Mouse (Mus musculus) CH12.LX (cell line): Measurements from ENCODE around the gene Sult5a1. TPM values are rescaled to one million over a fixed set of nuclear protein-coding genes. Genes with fewer than 3 reads are reported as not detected.

Experiments
- DNase-seq: peaks from one replicate; pipeline ENCODE4 v3.0.0-alpha.2; 2013; ENCODE audit errors: extremely low read depth
- H3K27ac ChIP-seq: 2 replicates; pipeline ENCODE4 v1.5.1; 2012; ENCODE audit warnings: low read depth, mild to moderate bottlenecking, control low read depth, moderate library complexity; ENCODE audit not compliant: insufficient read depth
- H3K27me3 ChIP-seq: replicated peaks from 2 replicates; pipeline ENCODE3; 2012; ENCODE audit warnings: inconsistent platforms
- H3K36me3 ChIP-seq, 2 experiments: replicated peaks in 1 of 2; 2 replicates each; pipeline versions ENCODE3 to v1.6.1; 2012; ENCODE audit warnings: inconsistent platforms in 1 of 2, low read length in 1 of 2, mild to moderate bottlenecking in 1 of 2, mixed read lengths in 1 of 2, moderate library complexity in 1 of 2; ENCODE audit not compliant: control insufficient read depth in 1 of 2, insufficient read depth in 1 of 2
- H3K4me1 ChIP-seq, 2 experiments: 2 replicates each; pipeline ENCODE4 v1.6.1; 2012; ENCODE audit warnings: inconsistent platforms in 1 of 2, moderate library complexity in 1 of 2; ENCODE audit not compliant: insufficient read depth in 2 of 2, control insufficient read depth in 1 of 2
- H3K4me2 ChIP-seq: 2 replicates; pipeline ENCODE4 v1.6.1; 2012; ENCODE audit warnings: low read depth, mild to moderate bottlenecking, control low read depth; ENCODE audit not compliant: poor library complexity, insufficient read depth, severe bottlenecking
- H3K4me3 ChIP-seq, 3 experiments: fragments of 150-350 bp in 1 of 3; sonication (generic) in 1 of 3; replicated peaks in 1 of 3; 2 replicates each; pipeline versions ENCODE3 to v1.5.1; 2011 to 2012; ENCODE audit warnings: low read depth in 2 of 3, low read length in 2 of 3, mild to moderate bottlenecking in 2 of 3, moderate library complexity in 2 of 3, control low read depth in 1 of 3, improper control_type of control experiment in 1 of 3, inconsistent platforms in 1 of 3, mixed read lengths in 1 of 3; ENCODE audit not compliant: poor library complexity in 1 of 3
- H3K79me2 ChIP-seq: replicated peaks from 2 replicates; pipeline ENCODE4 v1.6.1; 2012; ENCODE audit warnings: mild to moderate bottlenecking, moderate library complexity; ENCODE audit not compliant: control insufficient read depth, poor library complexity, insufficient read depth, severe bottlenecking; ENCODE audit errors: extremely low read depth
- H3K9ac ChIP-seq: 2 replicates; pipeline ENCODE4 v1.6.1; 2012; ENCODE audit warnings: low read depth, mild to moderate bottlenecking, control low read depth, moderate library complexity; ENCODE audit not compliant: insufficient read depth
- H3K9me3 ChIP-seq: replicated peaks from 2 replicates; pipeline ENCODE3; 2012; ENCODE audit warnings: low read length, inconsistent platforms, mixed read lengths
- BHLHE40 ChIP-seq: IDR thresholded peaks from 2 replicates; pipeline ENCODE4 v1.6.1; 2011; ENCODE audit warnings: mild to moderate bottlenecking, low read depth, low read length, improper control_type of control experiment
- CHD1 ChIP-seq: IDR thresholded peaks from 2 replicates; pipeline ENCODE4 v1.6.1; 2012; ENCODE audit warnings: low read depth, low read length, improper control_type of control experiment, inconsistent platforms
- CHD2 ChIP-seq: IDR thresholded peaks from 2 replicates; pipeline ENCODE4 v1.6.1; 2011; ENCODE audit warnings: low read length, improper control_type of control experiment
- CTCF ChIP-seq, 2 experiments: IDR thresholded peaks in 1 of 2; conservative IDR thresholded peaks in 1 of 2; 2 replicates each; pipeline ENCODE4 v1.5.1; 2011 to 2012; ENCODE audit warnings: low read depth in 2 of 2, low read length in 2 of 2, improper control_type of control experiment in 1 of 2, inconsistent platforms in 1 of 2, mild to moderate bottlenecking in 1 of 2, moderate library complexity in 1 of 2
- E2F4 ChIP-seq: IDR thresholded peaks from 2 replicates; pipeline ENCODE4 v1.6.1; 2011; ENCODE audit warnings: low read depth, low read length, improper control_type of control experiment; ENCODE audit not compliant: insufficient replicate concordance
- ELF1 ChIP-seq: IDR thresholded peaks from 2 replicates; pipeline ENCODE4 v1.6.1; 2014; ENCODE audit warnings: low read depth, mild to moderate bottlenecking, inconsistent platforms, low read length, improper control_type of control experiment
- EP300 ChIP-seq: IDR thresholded peaks from 2 replicates; pipeline ENCODE4 v1.6.1; 2011; ENCODE audit warnings: low read length, improper control_type of control experiment
- ETS1 ChIP-seq: conservative IDR thresholded peaks from 2 replicates; pipeline ENCODE4 v1.6.1; 2012; ENCODE audit warnings: low read depth, mild to moderate bottlenecking, inconsistent platforms, low read length, improper control_type of control experiment, moderate library complexity
- IRF4 ChIP-seq: IDR thresholded peaks from 2 replicates; pipeline ENCODE4 v1.6.1; 2014; ENCODE audit warnings: low read depth, mild to moderate bottlenecking, inconsistent platforms, low read length, improper control_type of control experiment
- JUN ChIP-seq: IDR thresholded peaks from 2 replicates; pipeline ENCODE4 v1.6.1; 2011; ENCODE audit warnings: low read depth, mild to moderate bottlenecking, low read length, improper control_type of control experiment, moderate library complexity; ENCODE audit not compliant: insufficient read depth
- JUND ChIP-seq: conservative IDR thresholded peaks from 2 replicates; pipeline ENCODE4 v1.6.1; 2011; ENCODE audit warnings: low read depth, low read length, improper control_type of control experiment
- MAX ChIP-seq: IDR thresholded peaks from 2 replicates; pipeline ENCODE4 v1.6.1; 2011; ENCODE audit warnings: low read length, improper control_type of control experiment
- MEF2A ChIP-seq: IDR thresholded peaks from 2 replicates; pipeline ENCODE4 v1.6.1; 2014; ENCODE audit warnings: low read depth, mild to moderate bottlenecking, inconsistent platforms, low read length, improper control_type of control experiment, borderline replicate concordance
- MXI1 ChIP-seq: IDR thresholded peaks from 2 replicates; pipeline ENCODE4 v1.6.1; 2011; ENCODE audit warnings: mild to moderate bottlenecking, low read depth, low read length, improper control_type of control experiment
- MYC ChIP-seq: IDR thresholded peaks from 2 replicates; pipeline ENCODE4 v1.6.1; 2011; ENCODE audit warnings: low read depth, mild to moderate bottlenecking, improper control_type of control experiment, low read length
- NELFE ChIP-seq: IDR thresholded peaks from 2 replicates; pipeline ENCODE4 v1.6.1; 2011; ENCODE audit warnings: low read depth, low read length, improper control_type of control experiment
- PAX5 ChIP-seq: IDR thresholded peaks from 2 replicates; pipeline ENCODE4 v1.6.1; 2012; ENCODE audit warnings: low read length, inconsistent platforms, mixed read lengths
- POLR2A ChIP-seq: IDR thresholded peaks from 2 replicates; pipeline ENCODE4 v1.6.1; 2011; ENCODE audit warnings: low read depth, mild to moderate bottlenecking, improper control_type of control experiment, low read length
- POLR2AphosphoS2 ChIP-seq: IDR thresholded peaks from 2 replicates; pipeline ENCODE4 v1.6.1; 2011; ENCODE audit warnings: low read depth, low read length, improper control_type of control experiment
- RAD21 ChIP-seq: IDR thresholded peaks from 2 replicates; pipeline ENCODE4 v1.6.1; 2011; ENCODE audit warnings: low read depth, mild to moderate bottlenecking, low read length, improper control_type of control experiment, moderate library complexity
- RCOR1 ChIP-seq: conservative IDR thresholded peaks from 2 replicates; pipeline ENCODE4 v1.6.1; 2012; ENCODE audit warnings: low read depth, mild to moderate bottlenecking, inconsistent platforms, low read length, improper control_type of control experiment
- SMC3 ChIP-seq: IDR thresholded peaks from 2 replicates; pipeline ENCODE4 v1.6.1; 2011; ENCODE audit warnings: low read depth, low read length, improper control_type of control experiment
- TBP ChIP-seq: conservative IDR thresholded peaks from 2 replicates; pipeline ENCODE4 v1.6.1; 2011; ENCODE audit warnings: low read depth, low read length, improper control_type of control experiment
- TCF12 ChIP-seq: IDR thresholded peaks from 2 replicates; pipeline ENCODE4 v1.6.1; 2014; ENCODE audit warnings: low read depth, mild to moderate bottlenecking, inconsistent platforms, low read length, improper control_type of control experiment
- UBTF ChIP-seq: IDR thresholded peaks from 2 replicates; pipeline ENCODE4 v1.6.1; 2012; ENCODE audit warnings: low read depth, mild to moderate bottlenecking, inconsistent platforms, low read length, improper control_type of control experiment, moderate library complexity
- USF1 ChIP-seq: IDR thresholded peaks from 2 replicates; pipeline ENCODE4 v1.6.1; 2014; ENCODE audit warnings: low read depth, mild to moderate bottlenecking, inconsistent platforms, low read length, improper control_type of control experiment
- ZMIZ1 ChIP-seq: IDR thresholded peaks from 2 replicates; pipeline ENCODE4 v1.6.1; 2012; ENCODE audit warnings: low read depth, mild to moderate bottlenecking, inconsistent platforms, low read length, improper control_type of control experiment
- ZNF384 ChIP-seq: IDR thresholded peaks from 2 replicates; pipeline ENCODE4 v1.6.1; 2012; ENCODE audit warnings: low read depth, low read length, improper control_type of control experiment, inconsistent platforms
- dilution Hi-C: fragments of 300-500 bp; cut with MboI; formaldehyde crosslinking; loops from 2 replicates; pipeline ENCODE4 v1.14.3; 2020; ENCODE audit warnings: low sequenced_read_pairs; ENCODE audit not compliant: extremely low pct_unique_long_range_greater_than_20kb, extremely low pct_ligation_motif_present
- in situ Hi-C: fragments of 300-500 bp; cut with MboI; formaldehyde crosslinking; loops from 3 replicates; pipeline ENCODE4 v1.14.3; 2019; ENCODE audit warnings: low sequenced_read_pairs, low pct_ligation_motif_present, low pct_unique_long_range_greater_than_20kb, mixed read lengths
- polyA plus RNA-seq: library from polyadenylated mRNA; unstranded; fragments of >175 nt; gene quantifications from 2 replicates; pipeline ENCODE4 v1.2.1, GENCODE M21; 2012; ENCODE audit warnings: low read depth; ENCODE audit not compliant: insufficient read length
- total RNA-seq, 2 experiments: library from RNA; depleted of rRNA; stranded (reverse); fragments of 300-350 nt in 1 of 2; fragments of >200 nt in 1 of 2; gene quantifications; 2 replicates each; pipeline ENCODE4 v1.2.3; 2012 to 2014

The Sult5a1 gene
- total and polyA plus RNA-seq, 3 experiments, result 0.68 TPM; not detected in 2

DNA sequence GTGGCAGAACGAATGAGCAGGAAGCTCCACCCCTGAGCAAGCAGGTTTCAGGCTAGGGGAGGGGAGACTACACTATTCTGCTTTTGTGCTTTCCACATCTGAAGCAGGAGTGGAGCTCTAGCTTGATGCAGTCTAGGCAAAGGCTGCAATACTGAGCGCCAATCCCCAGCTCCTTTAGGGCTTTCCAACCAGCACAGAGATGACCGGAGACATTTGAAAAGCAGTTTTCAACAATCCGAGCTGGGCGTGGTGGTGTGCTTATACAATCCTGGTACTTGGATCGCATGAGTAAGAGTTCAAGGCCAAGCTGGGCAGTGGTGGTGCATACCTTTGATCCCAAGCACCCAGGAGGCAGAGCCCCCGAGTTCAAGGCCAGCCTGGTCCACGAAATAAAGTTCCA, 33.8 kb upstream of the Sult5a1 start:
- no peak overlapping the region for H3K9ac ChIP-seq
- H3K79me2 ChIP-seq, result no peaks in the 10 kb centered on the region
- H3K4me3 ChIP-seq, result no peak overlapping the region
- no peaks in the 10 kb centered on the region for H3K36me3 ChIP-seq
- in situ Hi-C loops, result loop anchor here (5.0 to 10.0 kb wide), 2 partner anchors 35 to 357 kb away; partner anchors contain the start of gene Sult5a1
- no peak overlapping the region for H3K4me2 ChIP-seq
- H3K9me3 ChIP-seq, result no peaks in the 10 kb centered on the region
- H3K27me3 ChIP-seq, result peaks cover 46% of the 10 kb centered on the region
- no peak overlapping the region for H3K27ac ChIP-seq
- no peak for DNase-seq
- TF ChIP-seq E2F4, result no peak
- TF ChIP-seq MXI1, result no peak
- TF ChIP-seq RCOR1, result no peak
- TF ChIP-seq MYC, result no peak
- no peak for TF ChIP-seq POLR2AphosphoS2
- no peak for TF ChIP-seq IRF4
- TF ChIP-seq RAD21, result no peak
- no peak for TF ChIP-seq ETS1
- no peak for TF ChIP-seq JUND
- TF ChIP-seq UBTF, result no peak
- TF ChIP-seq MEF2A, result no peak
- no peak for TF ChIP-seq PAX5
- TF ChIP-seq, all 38 proteins: peak for 0
- dilution Hi-C loops, result no loop called here
- H3K4me1 ChIP-seq, result peaks cover 0 to 3% of the 10 kb centered on the region in 2 experiments; a peak in 2 of 4 replicates

DNA sequence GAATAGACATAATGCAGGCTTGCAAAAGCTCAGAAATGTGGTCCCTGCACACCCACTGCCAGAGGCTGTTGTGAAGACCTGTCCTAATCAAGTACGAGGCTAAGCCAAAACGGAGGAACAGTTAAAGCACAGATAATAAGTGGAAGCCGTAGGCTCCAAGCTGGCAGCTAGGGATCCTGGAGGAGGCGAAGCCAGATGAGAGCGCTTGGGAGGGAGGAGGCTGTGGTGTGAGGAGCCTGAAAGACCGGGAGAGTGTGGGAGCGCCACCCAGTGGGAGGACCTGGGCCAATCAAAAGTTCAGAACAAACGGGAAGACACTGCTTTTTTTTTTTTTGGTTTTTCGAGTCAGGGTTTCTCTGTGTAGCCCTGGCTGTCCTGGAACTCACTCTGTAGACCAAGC, 32.6 kb upstream of the Sult5a1 start:
- no peaks in the 10 kb centered on the region for H3K9me3 ChIP-seq
- TF ChIP-seq POLR2A (no peak), ELF1 (no peak), JUN (no peak), MYC (no peak), CTCF (conservative IDR thresholded peaks at IDR 0.05 in 1 of 2, IDR thresholded peaks at IDR 0.05 in 1 of 2; ENCODE audit: low read depth in 2 of 2, low read length in 2 of 2) (peak in 1 of 2 experiments; percentile 66; a peak in 2 of 4 replicates), RCOR1 (no peak), IRF4 (no peak; the same call in 1 of the 2 replicates), SMC3 (peak; percentile 59), ETS1 (no peak), BHLHE40 (no peak), JUND (no peak), NELFE (no peak), USF1 (no peak), MAX (no peak), CHD1 (no peak), ZMIZ1 (no peak), RAD21 (peak; percentile 45), ZNF384 (peak; percentile 90), TCF12 (no peak), TBP (no peak), MXI1 (no peak), PAX5 (no peak), EP300 (no peak), CHD2 (no peak)
- H3K4me2 ChIP-seq, result no peak overlapping the region
- H3K36me3 ChIP-seq, result no peaks in the 10 kb centered on the region
- in situ Hi-C loops, result loop anchor here (5.0 to 10.0 kb wide), 2 partner anchors 33 to 356 kb away; partner anchors contain the start of gene Sult5a1
- H3K27ac ChIP-seq, result no peak overlapping the region
- H3K27me3 ChIP-seq, result peaks cover 56% of the 10 kb centered on the region
- H3K4me1 ChIP-seq, result peaks cover 0 to 3% of the 10 kb centered on the region in 2 experiments; a peak in 2 of 4 replicates
- no peak overlapping the region for H3K4me3 ChIP-seq
- H3K79me2 ChIP-seq, result no peaks in the 10 kb centered on the region
- H3K9ac ChIP-seq, result no peak overlapping the region
- no peak for DNase-seq
- dilution Hi-C loops, result no loop called here
